Mouse (Mus musculus) liver, embryonic 13.5 days (tissue): ENCODE measurements around the gene Spag6. TPM values are rescaled to one million over a fixed set of nuclear protein-coding genes. Genes with fewer than 3 reads are reported as not detected.
A peak's percentile ranks its signal among the peaks of the same experiment; 100 is the strongest.

Experiments
- ATAC-seq: fragments of 200-750 bp; cut with Nextera tagmentation; 2 replicates; pipeline ENCODE4 v1.8.0; 2017; ENCODE audit warnings: low read depth, mild to moderate bottlenecking, moderate number of reproducible peaks, moderate library complexity
- DNase-seq: peaks from one replicate; pipeline ENCODE4 v3.0.0; 2022
- H3K27ac ChIP-seq: fragments of 300-500 bp; sonication (generic); 2 replicates; pipeline ENCODE4 v1.5.1; 2015; ENCODE audit warnings: moderate library complexity, mild to moderate bottlenecking, inconsistent platforms
- H3K27me3 ChIP-seq: fragments of 300-500 bp; sonication (generic); 2 replicates; pipeline ENCODE4 v1.6.1; 2015; ENCODE audit warnings: mild to moderate bottlenecking, inconsistent platforms
- H3K36me3 ChIP-seq: fragments of 300-500 bp; sonication (generic); 2 replicates; pipeline ENCODE4 v1.6.1; 2015; ENCODE audit warnings: mild to moderate bottlenecking, inconsistent platforms
- H3K4me1 ChIP-seq: fragments of 300-500 bp; sonication (generic); replicated peaks from 2 replicates; pipeline ENCODE4 v1.6.1; 2015; ENCODE audit warnings: inconsistent platforms
- H3K4me2 ChIP-seq: fragments of 300-500 bp; sonication (generic); 2 replicates; pipeline ENCODE4 v1.6.1; 2015; ENCODE audit warnings: inconsistent platforms, mild to moderate bottlenecking, moderate library complexity
- H3K4me3 ChIP-seq: fragments of 300-500 bp; sonication (generic); replicated peaks from 2 replicates; pipeline ENCODE4 v1.5.1; 2015; ENCODE audit warnings: mild to moderate bottlenecking, inconsistent platforms
- H3K9ac ChIP-seq: fragments of 300-500 bp; sonication (generic); 2 replicates; pipeline ENCODE4 v1.6.1; 2015; ENCODE audit warnings: mild to moderate bottlenecking, inconsistent platforms
- H3K9me3 ChIP-seq: fragments of 300-500 bp; sonication (generic); replicated peaks from 2 replicates; pipeline ENCODE4 v1.6.1; 2016; ENCODE audit warnings: inconsistent platforms
- WGBS: fragments of 180-500 bp; shearing (Covaris S2); methylation state at CpG from one replicate; pipeline ENCODE4 v1.1.7; 2015; ENCODE audit not compliant: insufficient replicate concordance; 5-methylcytosine and 5-hydroxymethylcytosine counted together
- polyA plus RNA-seq: library from polyadenylated mRNA; unstranded; fragments of >200 nt; fragmentation: Nextera tagmentation; extraction: Ambion mirVana; gene quantifications from 2 replicates; pipeline ENCODE4 v1.2.1, GENCODE M21; 2015

Gene Spag6
- polyA plus RNA-seq, 1 experiment from 2014 or later = not detected

DNA sequence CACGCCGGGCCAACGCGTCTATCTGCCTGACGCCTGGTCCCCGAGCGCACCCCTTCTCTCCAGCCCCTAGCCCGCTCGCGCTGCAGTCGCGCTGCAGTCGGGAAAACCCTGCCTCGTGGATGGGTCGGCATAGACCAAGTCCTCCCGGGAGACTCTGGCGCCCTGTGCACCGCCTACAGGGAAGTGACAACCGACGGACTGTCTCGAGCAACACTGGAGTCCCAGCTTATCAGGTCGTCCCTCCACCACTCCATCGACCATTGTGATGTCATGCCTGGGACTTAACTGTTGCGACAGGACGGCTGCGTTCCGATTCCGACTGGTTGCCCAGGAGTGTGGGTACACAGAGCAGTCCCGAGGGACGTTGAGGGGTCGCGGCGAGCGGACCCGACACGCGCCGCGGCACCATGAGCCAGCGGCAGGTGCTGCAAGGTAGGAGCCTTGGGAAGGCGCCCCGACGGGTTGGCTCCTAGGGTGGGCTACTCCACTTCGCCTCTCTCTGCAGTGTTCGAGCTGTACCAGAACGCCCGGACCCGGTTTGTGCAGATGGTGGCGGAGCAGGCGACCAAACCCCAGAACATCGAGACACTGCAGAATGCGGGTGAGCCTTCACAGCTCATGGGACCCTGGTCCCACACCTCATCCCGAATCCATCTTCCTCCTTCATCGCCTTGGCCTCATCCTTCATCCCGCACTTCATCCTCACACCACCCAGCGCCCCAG lies 5.0 kb downstream of the Spag6 start:
- peaks cover 80% of the 10 kb centered on the region for H3K27me3 ChIP-seq
- DNase-seq = no peak
- H3K4me1 ChIP-seq = peaks cover 12% of the 10 kb centered on the region
- H3K4me3 ChIP-seq = 0 out of 2 replicates have a peak overlapping the region, but pooled peaks have one; percentile 3
- no peaks in the 10 kb centered on the region for H3K36me3 ChIP-seq
- H3K9ac ChIP-seq = no peak overlapping the region
- no peak overlapping the region for H3K27ac ChIP-seq
- WGBS = under 1% methylated on average over 56 of the region's 56 CpGs
- H3K9me3 ChIP-seq = no peaks in the 10 kb centered on the region
- peak; percentile 26; the same call in 1 of the 2 replicates for ATAC-seq
- H3K4me2 ChIP-seq = 0 out of 2 replicates have a peak overlapping the region, but pooled peaks have one; percentile 10

- H3K27me3 ChIP-seq = peaks cover 77% of the 10 kb centered on the region
- H3K9ac ChIP-seq = no peak overlapping the region
- H3K4me1 ChIP-seq = peaks cover 7% of the 10 kb centered on the region
- no peak overlapping the region for H3K4me3 ChIP-seq
- 3% methylated on average over 11 of the region's 11 CpGs for WGBS
- no peak overlapping the region for H3K4me2 ChIP-seq
- DNase-seq (no peak), ATAC-seq (no peak)
- H3K36me3 ChIP-seq = no peaks in the 10 kb centered on the region
- no peaks in the 10 kb centered on the region for H3K9me3 ChIP-seq
- H3K27ac ChIP-seq = no peak overlapping the region
Measured at GRCm38 (mm10) chr2:18699401-18699990, 5.7 kb downstream of the Spag6 start.

- no peak overlapping the region for H3K9ac ChIP-seq
- no peak for DNase-seq
- ATAC-seq = no peak
- H3K9me3 ChIP-seq = no peaks in the 10 kb centered on the region
- 48% methylated on average over 3 of the region's 3 CpGs for WGBS
- no peaks in the 10 kb centered on the region for H3K4me1 ChIP-seq
- no peak overlapping the region for H3K4me3 ChIP-seq
- no peaks in the 10 kb centered on the region for H3K36me3 ChIP-seq
- H3K27me3 ChIP-seq = peaks cover 3% of the 10 kb centered on the region; the same call in 1 of the 2 replicates
- no peak overlapping the region for H3K27ac ChIP-seq
- no peak overlapping the region for H3K4me2 ChIP-seq
Measured at GRCm38 (mm10) chr2:18710356-18710755, 16.5 kb downstream of the Spag6 start.

- no peak overlapping the region for H3K4me2 ChIP-seq
- no peak overlapping the region for H3K27ac ChIP-seq
- no peaks in the 10 kb centered on the region for H3K9me3 ChIP-seq
- no peak overlapping the region for H3K9ac ChIP-seq
- DNase-seq (no peak), ATAC-seq (no peak)
- H3K36me3 ChIP-seq = no peaks in the 10 kb centered on the region
- no peaks in the 10 kb centered on the region for H3K4me1 ChIP-seq
- H3K4me3 ChIP-seq = no peak overlapping the region
- WGBS = 65% methylated on average over 2 of the region's 2 CpGs
- H3K27me3 ChIP-seq = no peaks in the 10 kb centered on the region
Measured at GRCm38 (mm10) chr2:18713071-18713470, 19.2 kb downstream of the Spag6 start.

DNA sequence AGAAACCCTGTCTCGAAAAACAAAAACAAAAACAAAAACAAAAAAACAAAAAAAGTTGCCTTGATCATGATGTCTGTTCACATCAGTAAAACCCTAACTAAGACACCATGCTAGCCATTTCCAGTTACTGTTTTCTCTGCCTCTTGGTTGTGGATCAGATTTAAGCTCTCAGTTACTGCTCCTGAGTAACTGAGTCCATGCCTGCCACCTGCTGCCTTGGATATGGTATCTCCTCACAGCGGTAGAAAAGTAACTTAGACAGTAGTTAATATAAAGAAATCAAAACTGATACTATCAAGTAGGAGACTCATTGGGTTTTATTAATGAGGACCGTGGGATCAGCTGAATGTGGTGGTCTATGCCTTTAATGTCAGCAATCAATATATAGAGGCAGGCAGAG lies 20.5 kb downstream of the Spag6 start:
- DNase-seq = no peak
- Histone ChIP-seq H3K4me3 (no peak overlapping the region), H3K36me3 (no peaks in the 10 kb centered on the region), H3K27me3 (no peaks in the 10 kb centered on the region), H3K9ac (no peak overlapping the region), H3K9me3 (no peaks in the 10 kb centered on the region), H3K4me1 (no peaks in the 10 kb centered on the region), H3K27ac (no peak overlapping the region), H3K4me2 (no peak overlapping the region)
- ATAC-seq = no peak
- 43% methylated on average over 3 of the region's 3 CpGs for WGBS

DNA sequence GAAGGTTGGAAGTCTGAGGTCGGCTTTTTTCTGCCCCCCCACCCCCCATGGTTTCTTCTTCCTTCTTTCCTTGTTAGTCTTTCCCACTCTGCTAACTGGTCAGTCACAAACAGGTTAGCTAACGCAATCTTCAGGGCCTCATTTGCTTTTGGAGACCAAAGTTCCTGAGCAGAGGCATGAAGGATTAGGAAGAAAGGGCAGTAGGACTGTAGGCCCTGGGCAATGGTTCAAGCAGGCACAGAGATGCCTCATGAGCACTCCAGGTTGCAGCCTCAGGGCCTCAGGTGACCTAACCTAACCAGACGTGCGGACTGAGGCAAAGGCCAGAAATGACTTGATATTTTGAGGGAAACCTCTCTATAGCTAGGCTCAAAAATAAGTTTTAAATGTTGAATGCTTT lies 24.7 kb downstream of the Spag6 start:
- no peak overlapping the region for H3K9ac ChIP-seq
- H3K4me1 ChIP-seq = no peaks in the 10 kb centered on the region
- ATAC-seq (no peak), DNase-seq (no peak)
- H3K27me3 ChIP-seq = no peaks in the 10 kb centered on the region
- no peaks in the 10 kb centered on the region for H3K36me3 ChIP-seq
- no peaks in the 10 kb centered on the region for H3K9me3 ChIP-seq
- H3K4me2 ChIP-seq = no peak overlapping the region
- H3K27ac ChIP-seq = no peak overlapping the region
- no peak overlapping the region for H3K4me3 ChIP-seq
- 57% methylated on average over 4 of the region's 4 CpGs for WGBS

- DNase-seq (no peak), ATAC-seq (no peak)
- WGBS = 62% methylated on average over 3 of the region's 3 CpGs
- H3K9ac ChIP-seq = no peak overlapping the region
- no peaks in the 10 kb centered on the region for H3K36me3 ChIP-seq
- no peak overlapping the region for H3K4me3 ChIP-seq
- no peaks in the 10 kb centered on the region for H3K4me1 ChIP-seq
- no peaks in the 10 kb centered on the region for H3K9me3 ChIP-seq
- H3K27ac ChIP-seq = no peak overlapping the region
- H3K4me2 ChIP-seq = no peak overlapping the region
- H3K27me3 ChIP-seq = no peaks in the 10 kb centered on the region
Measured at GRCm38 (mm10) chr2:18722208-18722830, 28.5 kb downstream of the Spag6 start.

GRCm38 (mm10) chr2:18724462-18724861 lies 30.6 kb downstream of the Spag6 start:
- Histone ChIP-seq H3K27me3 (no peaks in the 10 kb centered on the region), H3K4me2 (no peak overlapping the region), H3K4me1 (no peaks in the 10 kb centered on the region), H3K36me3 (no peaks in the 10 kb centered on the region), H3K4me3 (no peak overlapping the region), H3K9ac (no peak overlapping the region), H3K9me3 (no peaks in the 10 kb centered on the region), H3K27ac (no peak overlapping the region)
- 56% methylated on average over 1 of the region's 1 CpGs for WGBS
- DNase-seq (no peak), ATAC-seq (no peak)

- H3K4me1 ChIP-seq = no peaks in the 10 kb centered on the region
- ATAC-seq (no peak), DNase-seq (no peak)
- no peaks in the 10 kb centered on the region for H3K36me3 ChIP-seq
- H3K4me3 ChIP-seq = no peak overlapping the region
- WGBS = 59% methylated on average over 4 of the region's 4 CpGs
- no peaks in the 10 kb centered on the region for H3K27me3 ChIP-seq
- no peak overlapping the region for H3K4me2 ChIP-seq
- H3K27ac ChIP-seq = no peak overlapping the region
- H3K9ac ChIP-seq = no peak overlapping the region
- H3K9me3 ChIP-seq = no peaks in the 10 kb centered on the region
Measured at GRCm38 (mm10) chr2:18725880-18726279, 32.0 kb downstream of the Spag6 start.

- Histone ChIP-seq H3K27ac (no peak overlapping the region), H3K9ac (no peak overlapping the region), H3K9me3 (no peaks in the 10 kb centered on the region), H3K4me2 (no peak overlapping the region), H3K27me3 (no peaks in the 10 kb centered on the region; the same call in 1 of the 2 replicates), H3K4me3 (no peak overlapping the region), H3K4me1 (peaks cover 8% of the 10 kb centered on the region; the same call in 1 of the 2 replicates), H3K36me3 (no peaks in the 10 kb centered on the region)
- ATAC-seq = no peak
- 44% methylated on average over 9 of the region's 9 CpGs for WGBS
- DNase-seq = no peak
Measured at GRCm38 (mm10) chr2:18731718-18732117, 37.9 kb downstream of the Spag6 start.

DNA sequence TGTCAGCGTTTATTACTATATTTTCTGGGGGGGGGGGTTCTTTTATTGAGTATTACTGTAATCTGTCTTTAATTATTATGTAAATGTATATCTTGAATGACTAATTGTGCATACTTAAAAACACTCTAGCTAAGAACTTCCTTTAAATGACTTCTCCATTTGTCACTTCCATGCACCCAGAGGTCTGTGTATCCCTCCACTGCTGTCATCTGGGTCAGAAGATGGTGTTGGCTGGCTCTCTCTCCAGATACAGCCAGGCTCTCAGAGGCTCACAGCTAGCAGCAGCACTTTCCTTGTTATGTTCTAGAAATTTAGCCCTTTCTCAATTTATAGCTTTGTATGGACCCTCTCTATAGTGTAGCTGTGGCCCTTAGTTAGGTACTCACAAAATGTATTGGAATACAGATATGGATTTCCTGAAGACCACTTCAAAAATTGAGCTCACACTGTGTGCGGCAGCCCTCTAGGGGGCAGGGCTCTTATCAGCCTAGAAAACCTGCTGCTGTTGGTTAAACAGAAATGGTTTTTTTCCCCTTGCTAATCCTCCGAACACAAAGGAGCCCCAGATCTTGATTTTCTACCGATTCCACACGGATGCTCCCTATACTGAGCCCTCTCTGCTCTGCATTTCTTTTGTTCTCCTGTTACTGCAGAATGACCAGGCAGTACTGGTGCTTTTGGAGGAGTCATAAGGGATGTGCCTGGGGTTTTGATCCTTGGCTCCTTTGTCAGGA lies 40.7 kb downstream of the Spag6 start:
- peak; percentile 2 for DNase-seq
- no peaks in the 10 kb centered on the region for H3K36me3 ChIP-seq
- 16% methylated on average over 5 of the region's 5 CpGs for WGBS
- peaks cover 8% of the 10 kb centered on the region; the same call in 1 of the 2 replicates for H3K4me1 ChIP-seq
- H3K9ac ChIP-seq = no peak overlapping the region
- no peak overlapping the region for H3K4me3 ChIP-seq
- H3K27ac ChIP-seq = no peak overlapping the region
- ATAC-seq = no peak
- no peak overlapping the region for H3K4me2 ChIP-seq
- H3K9me3 ChIP-seq = no peaks in the 10 kb centered on the region
- H3K27me3 ChIP-seq = no peaks in the 10 kb centered on the region; the same call in 1 of the 2 replicates
